Mouse (Mus musculus) embryonic fibroblast, embryonic 13.5 days (primary cell): ENCODE results near the gene Ttc23. TPM values are rescaled to one million over a fixed set of nuclear protein-coding genes. Genes with fewer than 3 reads are reported as not detected.

Source experiments
- H3K27ac ChIP-seq: 2 replicates; pipeline ENCODE4 v1.5.1; 2012; ENCODE audit warnings: low read length, control low read depth, inconsistent platforms; ENCODE audit not compliant: insufficient read depth
- H3K4me1 ChIP-seq: 2 replicates; pipeline ENCODE4 v1.6.1; 2011; ENCODE audit warnings: low read length; ENCODE audit not compliant: control insufficient read depth, insufficient read depth
- H3K4me3 ChIP-seq: 2 replicates; pipeline ENCODE4 v1.5.1; 2011; ENCODE audit warnings: mild to moderate bottlenecking, control low read depth, low read length; ENCODE audit not compliant: insufficient read depth
- CTCF ChIP-seq: IDR thresholded peaks from 2 replicates; pipeline ENCODE4 v1.5.1; 2011; ENCODE audit warnings: mild to moderate bottlenecking, control low read depth, low read length, moderate library complexity, borderline replicate concordance; ENCODE audit not compliant: insufficient read depth
- POLR2A ChIP-seq: IDR thresholded peaks from 2 replicates; pipeline ENCODE4 v1.6.1; 2011; ENCODE audit warnings: low read depth, mild to moderate bottlenecking, control low read depth, low read length, moderate library complexity
- polyA plus RNA-seq: library from polyadenylated mRNA; stranded (reverse); fragments of >200 nt; gene quantifications from 2 replicates; pipeline ENCODE4 v1.2.4, GENCODE M21; 2011; ENCODE audit warnings: low read depth; ENCODE audit not compliant: missing spikeins, insufficient read length

Ttc23 gene
- polyA plus RNA-seq, 1 experiment, result 54.8 TPM

DNA sequence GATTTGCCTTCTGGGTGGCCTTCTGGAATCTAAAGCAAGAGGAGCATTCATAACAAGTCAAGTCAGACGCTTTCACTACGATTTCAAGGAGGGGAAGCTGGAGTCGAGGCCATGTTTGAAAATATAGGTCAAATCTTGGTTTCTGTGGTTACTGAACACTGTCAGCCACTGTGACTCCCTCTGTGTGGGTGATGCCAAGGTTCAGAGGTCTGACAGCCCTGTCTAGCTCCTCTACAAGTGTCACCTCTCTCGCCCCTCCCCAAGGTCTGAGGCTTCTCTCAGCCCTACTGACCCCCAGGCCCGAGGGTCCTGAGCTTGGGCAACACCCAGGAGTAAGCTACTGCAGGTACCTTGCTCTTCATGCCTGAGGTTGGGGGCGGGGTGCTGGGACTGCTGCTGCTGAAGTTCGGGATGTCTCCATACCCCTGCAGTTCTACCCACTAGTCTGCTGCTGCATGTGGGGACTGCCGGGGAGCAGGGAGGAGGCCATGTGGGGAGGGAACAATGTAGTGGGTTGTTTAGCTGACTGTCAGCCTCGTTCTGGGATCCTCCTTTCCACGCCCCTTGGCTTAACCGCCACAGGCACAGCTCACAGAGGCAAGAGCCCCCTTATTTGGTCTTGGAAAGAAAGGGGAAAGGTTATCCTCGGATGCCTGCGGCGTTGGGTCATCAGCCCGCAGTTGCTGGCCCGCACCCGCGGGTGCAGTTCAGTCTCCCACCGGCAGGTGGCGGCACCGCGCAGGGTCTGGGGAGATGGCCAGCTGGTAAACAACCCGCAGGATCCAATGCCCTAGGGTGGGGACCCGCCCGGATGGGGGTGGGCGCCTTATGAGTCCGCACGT is 156.0 kb downstream of the Ttc23 start:
- Histone ChIP-seq H3K4me1 (peaks cover 3% of the 10 kb centered on the region; the same call in 1 of the 2 replicates), H3K27ac (peak overlapping the region; percentile 7; the same call in 1 of the 2 replicates), H3K4me3 (peak overlapping the region; percentile 10; the same call in 1 of the 2 replicates)
- TF ChIP-seq CTCF (peak; percentile 70), POLR2A (peak; percentile 51; the same call in 1 of the 2 replicates)

DNA sequence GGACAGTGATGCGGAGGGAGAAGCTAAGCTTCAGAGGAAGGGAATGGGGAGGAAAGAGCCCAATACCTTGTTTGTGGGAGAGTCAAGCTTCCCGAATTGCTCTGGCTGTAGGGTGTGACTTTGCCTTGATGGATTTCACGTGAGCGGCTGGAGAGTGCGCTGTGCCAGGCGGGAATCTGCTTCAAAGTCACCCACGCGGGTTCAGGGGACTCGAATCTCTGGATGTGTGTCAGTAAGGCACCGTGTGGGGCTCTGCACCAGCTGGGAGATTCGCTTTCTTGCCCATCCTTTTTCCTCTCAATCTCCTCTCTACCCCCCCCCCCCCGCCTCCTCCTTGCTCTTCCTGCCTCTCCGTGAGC is 156.6 kb downstream of the Ttc23 start:
- TF ChIP-seq POLR2A (peak; percentile 47), CTCF (no peak)
- H3K27ac ChIP-seq, result no peak overlapping the region
- no peak overlapping the region; the same call in 1 of the 2 replicates for H3K4me3 ChIP-seq
- H3K4me1 ChIP-seq, result peaks cover 3% of the 10 kb centered on the region; the same call in 1 of the 2 replicates

Other genes starting within 250 kb of the Ttc23 start
- 43.1 and 44.4 TPM in 2 replicates for gene Lrrc28, start 2.1 kb upstream of the Ttc23 start, polyA plus RNA-seq
- 3.1 and 4.4 TPM in 2 replicates for gene Synm, start 112.3 kb downstream of the Ttc23 start, polyA plus RNA-seq